Mouse (Mus musculus) liver, embryonic 11.5 days (tissue): ENCODE measurements around the gene Rere. TPM values are rescaled to one million over a fixed set of nuclear protein-coding genes. Genes with fewer than 3 reads are reported as not detected.

Source experiments
- ATAC-seq: fragments of 200-750 bp; cut with Nextera tagmentation; replicated peaks from 2 replicates; pipeline ENCODE4 v1.8.0; 2017; ENCODE audit warnings: moderate number of reproducible peaks, mild to moderate bottlenecking, moderate TSS enrichment, moderate library complexity; ENCODE audit not compliant: low FRiP score
- DNase-seq: peaks from one replicate; pipeline ENCODE4 v3.0.0-alpha.2; 2017; ENCODE audit warnings: low spot score
- H3K27ac ChIP-seq: fragments of 300-500 bp; sonication (generic); 2 replicates; pipeline ENCODE4 v1.5.1; 2014; ENCODE audit warnings: mild to moderate bottlenecking, low read depth, low read length, control low read depth
- H3K27me3 ChIP-seq: fragments of 300-500 bp; sonication (generic); replicated peaks from 2 replicates; pipeline ENCODE4 v1.6.1; 2014; ENCODE audit warnings: low read length, mixed read lengths; ENCODE audit not compliant: control insufficient read depth, insufficient read depth
- H3K36me3 ChIP-seq: fragments of 300-500 bp; sonication (generic); 2 replicates; pipeline ENCODE4 v1.6.1; 2014; ENCODE audit warnings: mild to moderate bottlenecking, low read length, moderate library complexity, mixed read lengths; ENCODE audit not compliant: control insufficient read depth, insufficient read depth
- H3K4me1 ChIP-seq: fragments of 300-500 bp; sonication (generic); replicated peaks from 2 replicates; pipeline ENCODE4 v1.6.1; 2014; ENCODE audit warnings: low read length, mixed read lengths; ENCODE audit not compliant: control insufficient read depth, insufficient read depth
- H3K4me2 ChIP-seq: fragments of 300-500 bp; sonication (generic); 2 replicates; pipeline ENCODE4 v1.6.1; 2014; ENCODE audit warnings: mild to moderate bottlenecking, control low read depth, moderate library complexity
- H3K4me3 ChIP-seq: fragments of 300-500 bp; sonication (generic); 2 replicates; pipeline ENCODE4 v1.5.1; 2014; ENCODE audit warnings: low read depth, low read length, control low read depth
- H3K9ac ChIP-seq: fragments of 300-500 bp; sonication (generic); 2 replicates; pipeline ENCODE4 v1.6.1; 2014; ENCODE audit warnings: low read depth, low read length, control low read depth
- H3K9me3 ChIP-seq: fragments of 300-500 bp; sonication (generic); 2 replicates; pipeline ENCODE4 v1.6.1; 2016; ENCODE audit warnings: low read length, inconsistent platforms, mixed read lengths; ENCODE audit not compliant: control insufficient read depth
- WGBS: fragments of 180-500 bp; shearing (Covaris S2); extraction: QIAGEN DNeasy Blood & Tissue Kit; methylation state at CpG from one replicate; pipeline ENCODE4 v1.1.7; 2014; 5-methylcytosine and 5-hydroxymethylcytosine counted together
- polyA plus RNA-seq: library from polyadenylated mRNA; unstranded; fragments of >200 nt; fragmentation: Nextera tagmentation; extraction: Ambion mirVana; gene quantifications from 2 replicates; pipeline ENCODE4 v1.2.1, GENCODE M21; 2014

The Rere gene
- polyA plus RNA-seq, 1 experiment from 2014 or later, result 23.3 TPM

GRCm38 (mm10) chr4:150401830-150402607 is 120.6 kb downstream of the Rere start:
- Histone ChIP-seq H3K4me3 (no peak overlapping the region), H3K4me2 (peak overlapping the region; percentile 42), H3K4me1 (peaks cover 72% of the 10 kb centered on the region), H3K27me3 (no peaks in the 10 kb centered on the region), H3K36me3 (no peaks in the 10 kb centered on the region; the same call in 1 of the 2 replicates), H3K9me3 (no peaks in the 10 kb centered on the region), H3K9ac (no peak overlapping the region), H3K27ac (peak overlapping the region; percentile 41)
- ATAC-seq (no peak), DNase-seq (no peak)
- WGBS, result 34% methylated on average over 13 of the region's 13 CpGs

- H3K36me3 ChIP-seq, result no peaks in the 10 kb centered on the region; the same call in 1 of the 2 replicates
- 36% methylated on average over 4 of the region's 4 CpGs for WGBS
- H3K9me3 ChIP-seq, result no peaks in the 10 kb centered on the region
- peak overlapping the region; percentile 42 for H3K4me2 ChIP-seq
- peaks cover 69% of the 10 kb centered on the region for H3K4me1 ChIP-seq
- no peak overlapping the region for H3K9ac ChIP-seq
- no peak for ATAC-seq
- H3K27me3 ChIP-seq, result no peaks in the 10 kb centered on the region
- H3K4me3 ChIP-seq, result no peak overlapping the region
- H3K27ac ChIP-seq, result no peak overlapping the region
- DNase-seq, result no peak
Observed at GRCm38 (mm10) chr4:150402608-150402985, 121.2 kb downstream of the Rere start.

GRCm38 (mm10) chr4:150403941-150404340 is 122.5 kb downstream of the Rere start:
- no peak for DNase-seq
- H3K27ac ChIP-seq, result no peak overlapping the region; the same call in 1 of the 2 replicates
- no peak for ATAC-seq
- no peaks in the 10 kb centered on the region for H3K9me3 ChIP-seq
- H3K4me3 ChIP-seq, result no peak overlapping the region
- no peaks in the 10 kb centered on the region for H3K27me3 ChIP-seq
- H3K9ac ChIP-seq, result no peak overlapping the region
- no peaks in the 10 kb centered on the region; the same call in 1 of the 2 replicates for H3K36me3 ChIP-seq
- no peak overlapping the region; the same call in 1 of the 2 replicates for H3K4me2 ChIP-seq
- peaks cover 67% of the 10 kb centered on the region for H3K4me1 ChIP-seq
- 73% methylated on average over 11 of the region's 11 CpGs for WGBS

- Histone ChIP-seq H3K4me1 (peaks cover 67% of the 10 kb centered on the region), H3K9me3 (no peaks in the 10 kb centered on the region), H3K4me2 (0 out of 2 replicates have a peak overlapping the region, but pooled peaks have one; percentile 0), H3K4me3 (no peak overlapping the region), H3K27me3 (no peaks in the 10 kb centered on the region), H3K9ac (no peak overlapping the region), H3K27ac (no peak overlapping the region), H3K36me3 (no peaks in the 10 kb centered on the region; the same call in 1 of the 2 replicates)
- no peak for DNase-seq
- ATAC-seq, result no peak
- 35% methylated on average over 6 of the region's 6 CpGs for WGBS
Observed at GRCm38 (mm10) chr4:150404583-150404982, 123.1 kb downstream of the Rere start.

GRCm38 (mm10) chr4:150405786-150406185 is 124.3 kb downstream of the Rere start:
- H3K27me3 ChIP-seq, result no peaks in the 10 kb centered on the region
- peaks cover 61% of the 10 kb centered on the region for H3K4me1 ChIP-seq
- H3K4me2 ChIP-seq, result peak overlapping the region; percentile 55
- WGBS, result 37% methylated on average over 5 of the region's 5 CpGs
- peak overlapping the region; percentile 16 for H3K4me3 ChIP-seq
- no peaks in the 10 kb centered on the region; the same call in 1 of the 2 replicates for H3K36me3 ChIP-seq
- H3K27ac ChIP-seq, result 0 out of 2 replicates have a peak overlapping the region, but pooled peaks have one; percentile 60
- H3K9ac ChIP-seq, result no peak overlapping the region
- no peaks in the 10 kb centered on the region for H3K9me3 ChIP-seq
- DNase-seq (no peak), ATAC-seq (no peak; the same call in 1 of the 2 replicates)

GRCm38 (mm10) chr4:150406320-150406719 is 124.9 kb downstream of the Rere start:
- Histone ChIP-seq H3K27ac (peak overlapping the region; percentile 60), H3K9me3 (no peaks in the 10 kb centered on the region), H3K36me3 (no peaks in the 10 kb centered on the region; the same call in 1 of the 2 replicates), H3K4me2 (peak overlapping the region; percentile 55), H3K27me3 (no peaks in the 10 kb centered on the region), H3K9ac (0 out of 2 replicates have a peak overlapping the region, but pooled peaks have one; percentile 47), H3K4me3 (peak overlapping the region; percentile 16), H3K4me1 (peaks cover 57% of the 10 kb centered on the region)
- ATAC-seq (peak; percentile 75), DNase-seq (no peak)
- 23% methylated on average over 21 of the region's 21 CpGs for WGBS

GRCm38 (mm10) chr4:150406821-150407220 is 125.4 kb downstream of the Rere start:
- H3K36me3 ChIP-seq, result no peaks in the 10 kb centered on the region; the same call in 1 of the 2 replicates
- H3K27me3 ChIP-seq, result no peaks in the 10 kb centered on the region
- peak overlapping the region; percentile 16 for H3K4me3 ChIP-seq
- no peak; the same call in 1 of the 2 replicates for ATAC-seq
- H3K9ac ChIP-seq, result 0 out of 2 replicates have a peak overlapping the region, but pooled peaks have one; percentile 47
- H3K4me2 ChIP-seq, result peak overlapping the region; percentile 55
- WGBS, result 68% methylated on average over 6 of the region's 6 CpGs
- peaks cover 52% of the 10 kb centered on the region for H3K4me1 ChIP-seq
- peak overlapping the region; percentile 60 for H3K27ac ChIP-seq
- H3K9me3 ChIP-seq, result no peaks in the 10 kb centered on the region
- DNase-seq, result no peak

GRCm38 (mm10) chr4:150414296-150414695 is 132.8 kb downstream of the Rere start:
- DNase-seq, result no peak
- WGBS, result 66% methylated on average over 5 of the region's 5 CpGs
- Histone ChIP-seq H3K4me1 (peaks cover 15% of the 10 kb centered on the region), H3K9me3 (no peaks in the 10 kb centered on the region), H3K27me3 (no peaks in the 10 kb centered on the region), H3K4me2 (peak overlapping the region; percentile 20; the same call in 1 of the 2 replicates), H3K4me3 (no peak overlapping the region), H3K27ac (no peak overlapping the region), H3K36me3 (peaks cover 4% of the 10 kb centered on the region), H3K9ac (no peak overlapping the region)
- no peak for ATAC-seq
